Mouse (Mus musculus): Measurements from ENCODE around the gene Zfhx3. TPM values are rescaled to one million over a fixed set of nuclear protein-coding genes. Genes with fewer than 3 reads are reported as not detected.

Zfhx3 gene
- total and polyA plus RNA-seq, 3 experiments, result 0.11 to 0.30 TPM; not detected in 1

DNA sequence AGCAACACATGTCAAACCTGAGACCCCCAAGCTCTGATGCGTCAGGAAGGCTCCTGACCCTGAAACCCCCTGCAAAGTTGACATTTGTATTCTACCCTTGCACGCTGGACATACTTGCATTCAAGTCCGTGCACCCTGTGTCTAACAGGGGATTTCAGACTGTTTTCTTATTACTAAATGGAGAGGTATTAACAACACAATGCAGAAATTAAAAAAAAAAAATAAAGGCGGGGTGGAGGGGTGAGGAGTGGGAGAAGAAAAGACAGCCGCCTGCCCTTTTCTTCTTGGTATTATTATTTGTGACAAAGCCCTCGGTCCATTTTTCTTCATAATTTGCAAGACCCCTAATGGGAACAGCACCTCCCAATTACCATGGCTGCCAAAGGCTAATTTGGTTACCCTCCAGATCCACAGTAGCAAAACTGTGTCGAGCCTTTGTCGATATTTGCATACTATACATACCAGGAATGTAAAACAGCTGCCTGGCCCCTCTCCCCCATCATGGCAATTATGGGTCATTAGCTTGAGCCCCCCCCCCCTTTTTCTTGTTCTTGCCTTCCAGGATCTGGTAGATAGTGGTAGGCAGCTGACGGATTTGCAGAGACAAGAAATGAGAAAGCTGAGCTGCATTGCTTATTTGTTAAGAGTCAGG lies 358.6 kb downstream of the Zfhx3 start:
- Histone ChIP-seq H3K4me3 (ENCODE audit: low read depth, low read length) (no peak overlapping the region), H3K27me3 (ENCODE audit: insufficient read depth, low read length) (no peaks in the 10 kb centered on the region), H3K4me1 (ENCODE audit: insufficient read depth, low read depth, low read length) (no peaks in the 10 kb centered on the region), H3K9me3 (replicated peaks) (peaks cover 65% of the 10 kb centered on the region), H3K36me3 (replicated peaks) (no peaks in the 10 kb centered on the region)
- no peak for DNase-seq (ENCODE audit: low spot score)
- ATAC-seq (ENCODE audit: extremely low read depth, insufficient number of reproducible peaks, low FRiP score, poor library complexity, severe bottlenecking), result no peak
- TF ChIP-seq CTCF (IDR thresholded peaks at IDR 0.05; ENCODE audit: low read depth, low read length) (no peak), POLR2AphosphoS5 (IDR thresholded peaks at IDR 0.05; ENCODE audit: insufficient replicate concordance, low read depth, low read length) (no peak), TAL1 (conservative IDR thresholded peaks at IDR 0.05; ENCODE audit: low read depth, low read length) (no peak), GATA2 (IDR thresholded peaks at IDR 0.05; ENCODE audit: borderline replicate concordance, low read depth, low read length) (no peak), GATA1 (IDR thresholded peaks at IDR 0.05; ENCODE audit: borderline replicate concordance, low read length) (no peak)

DNA sequence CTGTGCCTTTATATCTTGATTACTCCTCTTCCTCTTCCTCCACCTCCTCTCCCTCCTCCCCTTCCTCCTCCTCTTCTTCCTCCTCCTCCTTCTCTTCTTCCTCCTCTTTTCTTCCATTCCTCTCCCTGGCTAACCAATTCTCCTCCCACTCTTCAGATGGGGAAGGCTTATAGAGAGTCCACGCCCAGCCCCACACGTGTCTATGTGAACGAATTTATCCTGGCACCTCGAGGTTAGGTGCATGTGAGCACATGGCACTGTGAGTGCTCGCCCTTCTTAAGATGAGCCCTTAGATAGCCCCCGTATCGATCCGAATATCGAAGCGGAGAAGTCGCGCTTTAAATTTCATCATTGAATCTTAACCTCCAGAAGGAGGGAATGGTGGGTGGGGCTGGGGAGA lies 359.2 kb downstream of the Zfhx3 start:
- ATAC-seq (ENCODE audit: extremely low read depth, insufficient number of reproducible peaks, low FRiP score, poor library complexity, severe bottlenecking) (no peak), DNase-seq (ENCODE audit: low spot score) (no peak)
- no peak overlapping the region for H3K4me3 ChIP-seq (ENCODE audit: low read depth, low read length)
- no peaks in the 10 kb centered on the region for H3K4me1 ChIP-seq (ENCODE audit: insufficient read depth, low read depth, low read length)
- peaks cover 69% of the 10 kb centered on the region for H3K9me3 ChIP-seq (replicated peaks)
- TF ChIP-seq TAL1 (conservative IDR thresholded peaks at IDR 0.05; ENCODE audit: low read depth, low read length) (no peak), CTCF (IDR thresholded peaks at IDR 0.05; ENCODE audit: low read depth, low read length) (no peak), GATA1 (IDR thresholded peaks at IDR 0.05; ENCODE audit: borderline replicate concordance, low read length) (no peak), GATA2 (IDR thresholded peaks at IDR 0.05; ENCODE audit: borderline replicate concordance, low read depth, low read length) (no peak), POLR2AphosphoS5 (IDR thresholded peaks at IDR 0.05; ENCODE audit: insufficient replicate concordance, low read depth, low read length) (no peak)
- H3K36me3 ChIP-seq (replicated peaks), result no peaks in the 10 kb centered on the region
- H3K27me3 ChIP-seq (ENCODE audit: insufficient read depth, low read length), result no peaks in the 10 kb centered on the region

DNA sequence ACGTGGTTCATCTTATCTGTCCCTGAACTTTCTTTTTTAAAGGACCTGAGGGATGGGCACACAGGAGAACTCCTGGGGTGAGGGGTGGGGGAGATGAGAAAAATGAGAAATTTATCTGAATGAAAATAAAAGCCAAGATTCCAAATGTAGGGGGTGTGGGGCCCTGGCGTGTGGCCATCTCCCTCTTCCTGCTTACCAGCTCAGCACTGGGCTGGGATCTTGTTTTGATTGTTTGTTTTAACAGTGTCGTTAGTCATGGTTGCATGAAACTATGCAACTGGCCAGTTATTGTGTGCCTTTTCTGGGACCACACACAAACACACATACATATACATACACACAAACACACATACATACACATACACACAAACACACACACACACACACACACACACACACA lies 362.9 kb downstream of the Zfhx3 start:
- ATAC-seq (ENCODE audit: extremely low read depth, insufficient number of reproducible peaks, low FRiP score, poor library complexity, severe bottlenecking) (no peak), DNase-seq (ENCODE audit: low spot score) (no peak)
- H3K36me3 ChIP-seq (replicated peaks), result no peaks in the 10 kb centered on the region
- H3K4me3 ChIP-seq (ENCODE audit: low read depth, low read length), result no peak overlapping the region
- no peaks in the 10 kb centered on the region for H3K4me1 ChIP-seq (ENCODE audit: insufficient read depth, low read depth, low read length)
- H3K9me3 ChIP-seq (replicated peaks), result peaks cover 70% of the 10 kb centered on the region
- no peaks in the 10 kb centered on the region for H3K27me3 ChIP-seq (ENCODE audit: insufficient read depth, low read length)
- no peak for TF ChIP-seq POLR2AphosphoS5 (IDR thresholded peaks at IDR 0.05; ENCODE audit: insufficient replicate concordance, low read depth, low read length)

DNA sequence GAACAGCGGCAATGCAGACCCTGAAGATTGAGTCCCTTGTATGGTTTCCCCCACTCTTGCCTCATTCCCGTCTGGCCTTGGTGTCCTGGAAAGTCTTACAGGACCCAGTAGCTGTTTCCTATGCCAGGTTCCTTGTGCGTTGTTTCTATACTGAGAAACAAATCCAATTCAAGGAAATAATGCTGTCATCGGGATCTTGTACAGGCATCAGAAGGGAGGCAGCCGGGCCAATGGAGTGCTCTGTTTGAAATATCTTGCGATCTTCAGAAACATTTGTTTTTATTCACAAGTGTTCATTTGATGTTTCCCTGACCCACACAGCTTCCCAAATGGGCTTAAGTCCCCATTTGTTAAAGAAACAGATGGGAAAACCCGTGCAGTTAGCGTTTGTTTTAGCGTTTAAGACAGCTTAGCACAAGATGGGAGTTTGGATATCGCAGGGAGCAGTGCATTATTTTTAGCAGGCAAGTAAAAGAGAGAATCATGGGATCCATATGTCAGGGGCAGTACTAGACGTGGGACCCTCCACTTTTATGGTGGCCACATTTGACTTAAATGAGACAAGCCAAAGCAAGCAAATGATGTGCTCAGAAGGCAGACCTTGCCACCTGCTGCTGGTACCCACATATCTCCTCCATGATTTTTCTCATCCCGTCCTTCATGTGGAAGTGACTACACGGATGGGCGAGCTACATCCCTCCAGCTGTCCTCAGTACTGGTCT lies 367.2 kb downstream of the Zfhx3 start:
- no peaks in the 10 kb centered on the region for H3K36me3 ChIP-seq (replicated peaks)
- ATAC-seq (ENCODE audit: extremely low read depth, insufficient number of reproducible peaks, low FRiP score, poor library complexity, severe bottlenecking) (no peak), DNase-seq (ENCODE audit: low spot score) (no peak)
- H3K4me3 ChIP-seq (ENCODE audit: low read depth, low read length), result no peak overlapping the region
- TF ChIP-seq CTCF (IDR thresholded peaks at IDR 0.05; ENCODE audit: low read depth, low read length) (no peak), TAL1 (conservative IDR thresholded peaks at IDR 0.05; ENCODE audit: low read depth, low read length) (no peak), POLR2AphosphoS5 (IDR thresholded peaks at IDR 0.05; ENCODE audit: insufficient replicate concordance, low read depth, low read length) (no peak), GATA2 (IDR thresholded peaks at IDR 0.05; ENCODE audit: borderline replicate concordance, low read depth, low read length) (no peak), GATA1 (IDR thresholded peaks at IDR 0.05; ENCODE audit: borderline replicate concordance, low read length) (no peak)
- H3K9me3 ChIP-seq (replicated peaks), result peaks cover 61% of the 10 kb centered on the region
- no peaks in the 10 kb centered on the region for H3K27me3 ChIP-seq (ENCODE audit: insufficient read depth, low read length)
- H3K4me1 ChIP-seq (ENCODE audit: insufficient read depth, low read depth, low read length), result no peaks in the 10 kb centered on the region

DNA sequence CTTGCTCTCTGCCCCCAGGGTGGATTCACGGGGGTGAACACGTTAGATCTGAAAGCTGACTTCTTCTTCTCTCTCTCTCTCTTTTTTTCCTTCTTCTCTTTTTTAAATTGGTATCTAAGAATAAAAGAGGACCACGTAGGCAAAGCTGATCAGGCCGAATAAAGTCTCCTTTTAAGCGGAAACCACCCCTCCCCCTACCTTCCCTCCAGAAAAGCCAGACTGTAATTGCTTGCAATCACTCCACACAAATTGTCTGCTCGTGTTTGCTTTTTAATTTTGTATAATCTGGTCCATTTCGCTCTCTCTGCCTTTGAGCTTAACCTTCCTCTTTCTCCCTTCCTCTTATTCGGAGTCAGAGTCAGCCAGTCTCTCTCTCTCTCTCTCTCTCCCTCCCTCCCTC lies 372.6 kb downstream of the Zfhx3 start:
- peaks cover 48% of the 10 kb centered on the region for H3K9me3 ChIP-seq (replicated peaks)
- no peak for ATAC-seq (ENCODE audit: extremely low read depth, insufficient number of reproducible peaks, low FRiP score, poor library complexity, severe bottlenecking)
- no peak for TF ChIP-seq POLR2AphosphoS5 (IDR thresholded peaks at IDR 0.05; ENCODE audit: insufficient replicate concordance, low read depth, low read length)
- no peak for TF ChIP-seq CTCF (IDR thresholded peaks at IDR 0.05; ENCODE audit: low read depth, low read length)
- no peak for TF ChIP-seq GATA1 (IDR thresholded peaks at IDR 0.05; ENCODE audit: borderline replicate concordance, low read length)
- TF ChIP-seq GATA2 (IDR thresholded peaks at IDR 0.05; ENCODE audit: borderline replicate concordance, low read depth, low read length), result no peak
- TF ChIP-seq TAL1 (conservative IDR thresholded peaks at IDR 0.05; ENCODE audit: low read depth, low read length), result no peak
- no peaks in the 10 kb centered on the region for H3K4me1 ChIP-seq (ENCODE audit: insufficient read depth, low read depth, low read length)
- DNase-seq (ENCODE audit: low spot score), result no peak
- H3K4me3 ChIP-seq (ENCODE audit: low read depth, low read length), result no peak overlapping the region
- no peaks in the 10 kb centered on the region for H3K27me3 ChIP-seq (ENCODE audit: insufficient read depth, low read length)
- H3K36me3 ChIP-seq (replicated peaks), result no peaks in the 10 kb centered on the region

DNA sequence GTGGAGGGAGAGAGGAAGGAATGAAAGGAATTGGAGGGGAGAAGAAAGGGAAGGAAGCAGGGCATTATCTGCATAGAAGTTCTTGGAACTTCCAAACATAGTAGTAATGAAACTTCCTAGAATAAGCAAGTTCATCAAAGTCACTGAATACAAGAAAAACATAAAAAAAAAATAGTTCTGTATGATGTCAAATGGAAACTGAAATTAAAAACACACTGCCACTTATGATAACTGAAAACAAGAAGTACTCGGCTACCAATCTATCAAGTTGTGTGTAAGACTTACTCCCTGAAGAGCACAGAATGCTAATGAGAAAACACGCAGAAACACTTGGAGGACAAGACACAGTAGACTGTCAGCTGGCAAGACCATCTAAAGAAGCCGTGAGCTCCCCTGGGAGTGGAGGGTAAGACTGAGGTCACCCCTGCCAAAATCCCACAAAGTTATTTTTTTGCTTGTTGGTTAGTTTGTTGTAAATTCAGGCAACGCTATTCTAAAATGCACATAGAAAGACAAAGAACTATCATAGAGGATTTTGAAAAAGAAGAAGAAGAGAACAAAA lies 375.2 kb downstream of the Zfhx3 start:
- Histone ChIP-seq H3K36me3 (replicated peaks) (no peaks in the 10 kb centered on the region), H3K4me3 (ENCODE audit: low read depth, low read length) (no peak overlapping the region), H3K4me1 (ENCODE audit: insufficient read depth, low read depth, low read length) (no peaks in the 10 kb centered on the region), H3K9me3 (replicated peaks) (peaks cover 40% of the 10 kb centered on the region), H3K27me3 (ENCODE audit: insufficient read depth, low read length) (no peaks in the 10 kb centered on the region)
- no peak for DNase-seq (ENCODE audit: low spot score)
- no peak for ATAC-seq (ENCODE audit: extremely low read depth, insufficient number of reproducible peaks, low FRiP score, poor library complexity, severe bottlenecking)
- TF ChIP-seq GATA2 (IDR thresholded peaks at IDR 0.05; ENCODE audit: borderline replicate concordance, low read depth, low read length), result no peak
- TF ChIP-seq GATA1 (IDR thresholded peaks at IDR 0.05; ENCODE audit: borderline replicate concordance, low read length), result no peak
- TF ChIP-seq TAL1 (conservative IDR thresholded peaks at IDR 0.05; ENCODE audit: low read depth, low read length), result no peak
- TF ChIP-seq CTCF (IDR thresholded peaks at IDR 0.05; ENCODE audit: low read depth, low read length), result no peak
- TF ChIP-seq POLR2AphosphoS5 (IDR thresholded peaks at IDR 0.05; ENCODE audit: insufficient replicate concordance, low read depth, low read length), result no peak
